Mouse (Mus musculus): ENCODE results near the gene Junb.

Junb gene

GRCm38 (mm10) chr8:84937620-84938485, 40.7 kb downstream of the Junb start:
- DNase-seq (ENCODE audit: low read depth, low spot score), result no peak

- DNase-seq (ENCODE audit: low read depth, low spot score), result peak; percentile 73
Measured at GRCm38 (mm10) chr8:84936962-84937546, 41.5 kb downstream of the Junb start, which contains the start of gene Mast1. Gene Mast1, minus strand, starts transcription at chr8:84937359.

GRCm38 (mm10) chr8:84936041-84936961, 42.2 kb downstream of the Junb start:
- DNase-seq (ENCODE audit: low read depth, low spot score), result no peak

GRCm38 (mm10) chr8:84935489-84935888, 43.0 kb downstream of the Junb start:
- no peak for DNase-seq (ENCODE audit: low read depth, low spot score)

GRCm38 (mm10) chr8:84934860-84935259, 43.7 kb downstream of the Junb start:
- DNase-seq (ENCODE audit: low read depth, low spot score), result peak; percentile 86

- DNase-seq (ENCODE audit: low read depth, low spot score), result no peak
Measured at GRCm38 (mm10) chr8:84933767-84934559, 44.6 kb downstream of the Junb start.

GRCm38 (mm10) chr8:84930582-84930981, 47.9 kb downstream of the Junb start:
- no peak for DNase-seq (ENCODE audit: low read depth, low spot score)

- DNase-seq (ENCODE audit: low read depth, low spot score), result peak; percentile 83
Measured at GRCm38 (mm10) chr8:84928456-84929306, 49.8 kb downstream of the Junb start.

- DNase-seq (ENCODE audit: low read depth, low spot score), result no peak
Measured at GRCm38 (mm10) chr8:84927513-84927912, 51.0 kb downstream of the Junb start.

- DNase-seq (ENCODE audit: low read depth, low spot score), result no peak
Measured at GRCm38 (mm10) chr8:84925557-84925956, 53.0 kb downstream of the Junb start.

Measured in mesoderm, embryonic 11.5 days (tissue).